Mouse (Mus musculus): ENCODE measurements around the gene Fads6. TPM values are rescaled to one million over a fixed set of nuclear protein-coding genes. Genes with fewer than 3 reads are reported as not detected.

Gene Fads6
- total and polyA plus RNA-seq, 3 experiments: 3.3 to 6.6 TPM; not detected in 1

- DNase-seq (ENCODE audit: low read depth, low spot score): no peak
- Histone ChIP-seq H3K27ac (ENCODE audit: control insufficient read depth, low read depth, low read length) (no peak overlapping the region), H3K9ac (ENCODE audit: control insufficient read depth, low read depth, low read length, poor library complexity, severe bottlenecking) (no peak overlapping the region), H3K9me3 (replicated peaks; ENCODE audit: insufficient read depth, low read length) (no peaks in the 10 kb centered on the region), H3K36me3 (ENCODE audit: control insufficient read depth in 1 of 2, insufficient read depth in 2 of 2, low read length in 2 of 2) (no peaks in the 10 kb centered on the region; a peak in 2 of 4 replicates), H3K27me3 (ENCODE audit: control insufficient read depth in 1 of 2, insufficient read depth in 2 of 2, low read length in 2 of 2) (no peaks in the 10 kb centered on the region), H3K4me1 (ENCODE audit: control insufficient read depth in 1 of 2, insufficient read depth in 2 of 2, low read length in 2 of 2) (no peaks in the 10 kb centered on the region), H3K4me3 (ENCODE audit: control insufficient read depth in 1 of 2, insufficient read depth in 1 of 2, low read depth in 2 of 2, low read length in 2 of 2) (no peak overlapping the region), H3K79me2 (ENCODE audit: control insufficient read depth, insufficient read depth, low read length, poor library complexity) (no peaks in the 10 kb centered on the region)
- TF ChIP-seq JUND (IDR thresholded peaks at IDR 0.05; ENCODE audit: low read depth, low read length) (no peak), HCFC1 (IDR thresholded peaks at IDR 0.05; ENCODE audit: low read depth, low read length) (no peak), UBTF (IDR thresholded peaks at IDR 0.05; ENCODE audit: borderline replicate concordance, insufficient read depth, low read depth, low read length) (no peak), ZMIZ1 (IDR thresholded peaks at IDR 0.05; ENCODE audit: low read depth, low read length) (no peak), ELF1 (IDR thresholded peaks at IDR 0.05; ENCODE audit: low read depth, low read length) (no peak), POLR2AphosphoS2 (IDR thresholded peaks at IDR 0.05; ENCODE audit: low read length) (no peak), MAZ (IDR thresholded peaks at IDR 0.05; ENCODE audit: low read depth, low read length) (no peak), CTCF (IDR thresholded peaks at IDR 0.05 in 2 of 3, conservative IDR thresholded peaks at IDR 0.05 in 1 of 3; ENCODE audit: control insufficient read depth in 1 of 3, insufficient read depth in 1 of 3, low read depth in 2 of 3, low read length in 3 of 3, poor library complexity in 1 of 3, severe bottlenecking in 1 of 3) (no peak), GATA1 (IDR thresholded peaks at IDR 0.05; ENCODE audit: low read depth, low read length) (no peak), SIN3A (IDR thresholded peaks at IDR 0.05; ENCODE audit: low read length) (no peak), TCF12 (IDR thresholded peaks at IDR 0.05; ENCODE audit: low read depth, low read length) (no peak), USF1 (IDR thresholded peaks at IDR 0.05; ENCODE audit: low read depth, low read length) (no peak), POLR2A (IDR thresholded peaks at IDR 0.05; ENCODE audit: control insufficient read depth in 1 of 2, insufficient read depth in 1 of 2, low read depth in 1 of 2, low read length in 2 of 2, poor library complexity in 1 of 2) (no peak), MAFK (IDR thresholded peaks at IDR 0.05; ENCODE audit: borderline replicate concordance, low read depth, low read length) (no peak), ZC3H11A (IDR thresholded peaks at IDR 0.05; ENCODE audit: low read depth, low read length) (no peak)
Measured at GRCm38 (mm10) chr11:115242746-115243145, 54.7 kb downstream of the Fads6 start.

GRCm38 (mm10) chr11:115241402-115241801 is 56.1 kb downstream of the Fads6 start:
- TF ChIP-seq SMC3 (IDR thresholded peaks at IDR 0.05; ENCODE audit: low read depth, low read length) (no peak), ZMIZ1 (IDR thresholded peaks at IDR 0.05; ENCODE audit: low read depth, low read length) (no peak), MEF2A (IDR thresholded peaks at IDR 0.05; ENCODE audit: extremely low read depth, insufficient replicate concordance, low read depth, low read length, poor library complexity, severe bottlenecking) (no peak), MYB (IDR thresholded peaks at IDR 0.05; ENCODE audit: low read depth, low read length) (no peak), MYC (IDR thresholded peaks at IDR 0.05; ENCODE audit: low read depth, low read length) (no peak)
- Histone ChIP-seq H3K4me1 (ENCODE audit: control insufficient read depth in 1 of 2, insufficient read depth in 2 of 2, low read length in 2 of 2) (no peaks in the 10 kb centered on the region), H3K27ac (ENCODE audit: control insufficient read depth, low read depth, low read length) (no peak overlapping the region), H3K9ac (ENCODE audit: control insufficient read depth, low read depth, low read length, poor library complexity, severe bottlenecking) (no peak overlapping the region), H3K36me3 (ENCODE audit: control insufficient read depth in 1 of 2, insufficient read depth in 2 of 2, low read length in 2 of 2) (no peaks in the 10 kb centered on the region; a peak in 2 of 4 replicates), H3K79me2 (ENCODE audit: control insufficient read depth, insufficient read depth, low read length, poor library complexity) (no peaks in the 10 kb centered on the region), H3K4me3 (ENCODE audit: control insufficient read depth in 1 of 2, insufficient read depth in 1 of 2, low read depth in 2 of 2, low read length in 2 of 2) (no peak overlapping the region), H3K27me3 (ENCODE audit: control insufficient read depth in 1 of 2, insufficient read depth in 2 of 2, low read length in 2 of 2) (no peaks in the 10 kb centered on the region), H3K9me3 (replicated peaks; ENCODE audit: insufficient read depth, low read length) (no peaks in the 10 kb centered on the region)
- DNase-seq (ENCODE audit: low read depth, low spot score): no peak
